Mouse (Mus musculus) neutrophil, adult 59 days (primary cell): ENCODE data around the gene Mmd. TPM values are rescaled to one million over a fixed set of nuclear protein-coding genes. Genes with fewer than 3 reads are reported as not detected.

Experiments
- total RNA-seq, 2 experiments: library from RNA; stranded (reverse); gene quantifications; 1 replicate in 1 of 2; 2 replicates in 1 of 2; pipeline ENCODE4 v1.2.4; 2023

Gene Mmd
- total RNA-seq = 1 to 10 TPM; 7.9 to 8.0 TPM

DNA sequence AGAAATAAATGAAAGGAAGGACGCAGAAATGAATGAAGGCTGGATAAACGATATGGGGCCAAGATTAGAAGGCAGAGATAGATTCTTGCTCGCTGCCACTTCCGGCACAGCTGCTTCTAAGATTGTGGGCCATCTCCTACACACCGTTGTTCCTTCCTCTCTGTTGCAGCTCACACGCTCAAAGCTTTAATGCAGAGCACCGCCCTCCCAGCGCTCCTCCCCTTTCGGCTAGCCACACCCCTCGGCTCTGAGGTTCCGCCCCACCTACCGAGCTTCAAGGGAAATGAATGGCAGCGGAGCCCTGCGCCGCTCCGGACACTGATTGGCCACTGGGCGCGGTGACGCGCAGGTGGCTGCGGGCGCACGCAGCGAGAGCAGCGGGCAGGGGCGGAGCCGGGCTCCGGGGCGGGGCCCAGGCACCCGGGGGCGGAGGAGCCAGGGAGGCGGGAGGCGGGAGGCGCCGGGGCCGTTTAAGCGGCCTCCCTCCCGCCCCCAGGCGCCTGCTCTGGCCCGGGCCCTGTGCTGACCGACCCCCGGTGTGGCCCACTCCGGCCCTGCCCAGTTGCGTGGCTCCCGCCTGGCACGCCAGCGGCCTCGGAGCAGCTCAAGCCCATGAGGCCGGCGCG is at the start of gene Mmd:
Gene Mmd (plus strand): TSS at position 432 of the 626 bp plus-strand sequence.

Other genes starting within 250 kb of the Mmd start
- gene Pctp, start 246.6 kb upstream of the Mmd start, total RNA-seq = 10 to 100 TPM; 11.5 to 11.6 TPM
- gene Tmem100, start 219.1 kb upstream of the Mmd start, total RNA-seq = not detected
- 1 to 10 TPM in 1 of 2 experiments, under 1 TPM in 1; 0.93 to 1.3 TPM for gene Gm45716, start 61.8 kb upstream of the Mmd start, total RNA-seq
- gene Hlf, start 141.4 kb downstream of the Mmd start, total RNA-seq = 1 to 10 TPM; 1.2 to 4.0 TPM